Mouse (Mus musculus) embryonic facial prominence, embryonic 15.5 days (tissue): Measurements from ENCODE around the gene Ahcyl1. TPM values are rescaled to one million over a fixed set of nuclear protein-coding genes. Genes with fewer than 3 reads are reported as not detected.
"Not testable (repeated sequence)": the region's sequence is repeated elsewhere in the genome, so short reads cannot be mapped to it uniquely, and the experiment has no call there.

Experiments
- ATAC-seq: fragments of 200-750 bp; cut with Nextera tagmentation; 2 replicates; pipeline ENCODE4 v1.8.0; 2017; ENCODE audit warnings: low read depth, moderate TSS enrichment; ENCODE audit not compliant: insufficient number of reproducible peaks, low FRiP score, low TSS enrichment
- H3K27ac ChIP-seq: fragments of 300-500 bp; sonication (generic); replicated peaks from 2 replicates; pipeline ENCODE4 v1.5.1; 2015; ENCODE audit warnings: mild to moderate bottlenecking, inconsistent platforms
- H3K27me3 ChIP-seq: fragments of 300-500 bp; sonication (generic); 2 replicates; pipeline ENCODE4 v1.6.1; 2015; ENCODE audit warnings: inconsistent platforms
- H3K36me3 ChIP-seq: fragments of 300-500 bp; sonication (generic); 2 replicates; pipeline ENCODE4 v1.6.1; 2015; ENCODE audit warnings: mild to moderate bottlenecking, inconsistent platforms
- H3K4me1 ChIP-seq: fragments of 300-500 bp; sonication (generic); 2 replicates; pipeline ENCODE4 v1.6.1; 2015; ENCODE audit warnings: inconsistent platforms
- H3K4me2 ChIP-seq: fragments of 300-500 bp; sonication (generic); replicated peaks from 2 replicates; pipeline ENCODE4 v1.6.1; 2015; ENCODE audit warnings: mild to moderate bottlenecking, inconsistent platforms
- H3K4me3 ChIP-seq: fragments of 300-500 bp; sonication (generic); replicated peaks from 2 replicates; pipeline ENCODE4 v1.5.1; 2015; ENCODE audit warnings: mild to moderate bottlenecking, inconsistent platforms
- H3K9ac ChIP-seq: fragments of 300-500 bp; sonication (generic); 2 replicates; pipeline ENCODE4 v1.6.1; 2015; ENCODE audit warnings: inconsistent platforms
- H3K9me3 ChIP-seq: fragments of 300-500 bp; sonication (generic); replicated peaks from 2 replicates; pipeline ENCODE4 v1.6.1; 2016; ENCODE audit warnings: inconsistent platforms
- WGBS: fragments of 180-500 bp; shearing (Covaris S2); methylation state at CpG from one replicate; pipeline ENCODE4 v1.1.7; 2015; 5-methylcytosine and 5-hydroxymethylcytosine counted together
- polyA plus RNA-seq: library from polyadenylated mRNA; unstranded; fragments of >200 nt; fragmentation: Nextera tagmentation; extraction: Ambion mirVana; gene quantifications from 2 replicates; pipeline ENCODE4 v1.2.1, GENCODE M21; 2015

Gene Ahcyl1
- polyA plus RNA-seq, 1 experiment from 2014 or later: 85.2 TPM

DNA sequence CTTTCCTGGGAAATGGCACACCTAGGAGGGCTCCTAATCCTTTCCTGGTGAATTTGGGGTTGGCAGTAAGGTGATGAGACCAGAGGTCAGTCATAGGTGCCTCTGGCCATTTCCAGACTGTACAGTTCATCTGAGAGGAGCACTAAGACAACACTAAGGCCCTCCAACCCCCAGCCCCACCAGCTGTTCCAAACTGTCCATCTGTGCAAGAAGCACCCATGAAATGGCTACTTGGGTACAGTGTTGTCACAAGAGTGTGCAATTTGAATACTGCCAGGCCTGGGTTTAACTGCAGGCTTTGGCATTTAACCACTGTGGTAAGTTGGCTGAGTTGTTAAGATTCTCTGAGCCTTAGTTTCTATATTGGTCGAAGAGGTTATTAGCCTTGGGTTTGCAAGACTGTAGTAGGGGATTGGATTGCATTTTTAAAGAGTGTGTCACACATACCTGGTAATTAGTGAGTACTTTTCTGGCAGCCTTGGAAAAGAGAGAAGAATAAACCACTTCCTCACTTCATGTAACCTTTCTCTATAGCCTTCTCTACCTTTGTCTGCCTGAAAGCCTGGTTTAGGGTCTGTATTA is 41.3 kb upstream of the Ahcyl1 start:
- no peak overlapping the region for H3K9ac ChIP-seq
- H3K4me2 ChIP-seq: no peak overlapping the region
- peaks cover 8% of the 10 kb centered on the region; the same call in 1 of the 2 replicates for H3K36me3 ChIP-seq
- WGBS: 36% methylated on average over 1 of the region's 1 CpGs
- H3K4me3 ChIP-seq: no peak overlapping the region
- no peaks in the 10 kb centered on the region for H3K9me3 ChIP-seq
- peaks cover 36% of the 10 kb centered on the region for H3K4me1 ChIP-seq
- ATAC-seq: 0 out of 2 replicates have a peak, but pooled peaks have one; percentile 21
- no peaks in the 10 kb centered on the region for H3K27me3 ChIP-seq
- H3K27ac ChIP-seq: no peak overlapping the region

- H3K36me3 ChIP-seq, ATAC-seq: not testable (repeated sequence)
Observed at GRCm38 (mm10) chr3:107735620-107736019, 39.3 kb upstream of the Ahcyl1 start.

GRCm38 (mm10) chr3:107733329-107733728 is 37.0 kb upstream of the Ahcyl1 start:
- H3K9ac ChIP-seq: no peak overlapping the region
- no peak overlapping the region for H3K4me2 ChIP-seq
- H3K27me3 ChIP-seq: no peaks in the 10 kb centered on the region
- no peaks in the 10 kb centered on the region for H3K9me3 ChIP-seq
- H3K27ac ChIP-seq: no peak overlapping the region
- peaks cover 4% of the 10 kb centered on the region; the same call in 1 of the 2 replicates for H3K4me1 ChIP-seq
- no peaks in the 10 kb centered on the region for H3K36me3 ChIP-seq
- H3K4me3 ChIP-seq: no peak overlapping the region
- no peak for ATAC-seq
- 83% methylated on average over 1 of the region's 1 CpGs for WGBS

More at GRCm38 (mm10) chr3:107735620-107736019, 39.3 kb upstream of the Ahcyl1 start:
- not testable (repeated sequence) for H3K27ac ChIP-seq, H3K9ac ChIP-seq, H3K4me2 ChIP-seq, H3K27me3 ChIP-seq, H3K9me3 ChIP-seq, H3K4me3 ChIP-seq
- WGBS: 94% methylated on average over 13 of the region's 13 CpGs
- H3K4me1 ChIP-seq: peaks cover 16% of the 10 kb centered on the region

GRCm38 (mm10) chr3:107730236-107730635 is 33.9 kb upstream of the Ahcyl1 start:
- Histone ChIP-seq H3K4me2 (no peak overlapping the region), H3K4me1 (peaks cover 5% of the 10 kb centered on the region; the same call in 1 of the 2 replicates), H3K27ac (no peak overlapping the region), H3K4me3 (no peak overlapping the region), H3K27me3 (no peaks in the 10 kb centered on the region), H3K9me3 (no peaks in the 10 kb centered on the region), H3K9ac (no peak overlapping the region), H3K36me3 (no peaks in the 10 kb centered on the region)
- 27% methylated on average over 2 of the region's 2 CpGs for whole genome bisulfite sequencing
- ATAC-seq: no peak

DNA sequence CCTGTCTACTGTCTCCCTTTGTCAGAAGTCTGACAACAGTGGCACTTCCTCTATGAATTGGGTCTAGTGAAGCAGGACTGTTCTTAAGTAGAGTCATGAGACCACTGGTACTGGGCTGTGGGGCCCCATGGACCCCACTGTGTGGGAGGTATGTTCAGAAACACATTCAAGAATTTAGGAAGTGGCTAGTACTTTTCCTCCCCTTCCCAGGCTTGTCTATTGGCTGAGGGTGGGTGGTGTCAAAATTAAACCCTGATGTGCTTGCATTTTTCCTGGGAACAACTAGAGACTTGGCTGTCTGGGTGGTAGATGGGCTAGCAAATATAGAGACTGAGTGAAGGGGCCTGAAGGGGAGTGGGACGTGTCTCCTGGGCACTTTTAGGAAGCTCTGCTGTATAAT is 32.1 kb upstream of the Ahcyl1 start:
- Histone ChIP-seq H3K4me3 (no peak overlapping the region), H3K4me2 (no peak overlapping the region), H3K27ac (no peak overlapping the region), H3K4me1 (peaks cover 5% of the 10 kb centered on the region; the same call in 1 of the 2 replicates), H3K9me3 (no peaks in the 10 kb centered on the region), H3K36me3 (no peaks in the 10 kb centered on the region), H3K9ac (no peak overlapping the region), H3K27me3 (no peaks in the 10 kb centered on the region)
- ATAC-seq: no peak
- 31% methylated on average over 1 of the region's 1 CpGs for WGBS

DNA sequence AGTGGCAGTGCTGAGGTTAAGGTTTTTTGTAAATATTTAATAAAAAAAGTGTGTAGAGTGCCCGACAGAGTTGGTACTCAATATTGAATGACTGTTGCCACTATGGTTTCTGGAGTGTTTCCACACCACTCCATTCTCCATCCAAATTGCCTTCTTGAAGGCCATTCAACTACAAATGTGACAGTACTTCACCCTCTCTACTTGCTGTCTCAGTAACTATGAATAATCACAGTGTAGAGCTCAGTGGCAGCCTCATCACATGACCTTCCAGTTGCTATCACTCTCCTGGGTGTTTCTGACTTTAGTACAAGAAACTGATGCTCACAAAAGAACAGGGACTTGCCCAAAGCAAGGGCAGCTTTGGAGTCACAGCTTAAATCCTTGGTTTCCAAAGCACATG is 19.6 kb upstream of the Ahcyl1 start:
- Histone ChIP-seq H3K4me3 (no peak overlapping the region), H3K4me1 (peaks cover 7% of the 10 kb centered on the region; the same call in 1 of the 2 replicates), H3K27me3 (no peaks in the 10 kb centered on the region), H3K36me3 (no peaks in the 10 kb centered on the region), H3K9ac (no peak overlapping the region), H3K9me3 (no peaks in the 10 kb centered on the region), H3K27ac (no peak overlapping the region), H3K4me2 (no peak overlapping the region)
- ATAC-seq: no peak
- WGBS: 68% methylated on average over 1 of the region's 1 CpGs

DNA sequence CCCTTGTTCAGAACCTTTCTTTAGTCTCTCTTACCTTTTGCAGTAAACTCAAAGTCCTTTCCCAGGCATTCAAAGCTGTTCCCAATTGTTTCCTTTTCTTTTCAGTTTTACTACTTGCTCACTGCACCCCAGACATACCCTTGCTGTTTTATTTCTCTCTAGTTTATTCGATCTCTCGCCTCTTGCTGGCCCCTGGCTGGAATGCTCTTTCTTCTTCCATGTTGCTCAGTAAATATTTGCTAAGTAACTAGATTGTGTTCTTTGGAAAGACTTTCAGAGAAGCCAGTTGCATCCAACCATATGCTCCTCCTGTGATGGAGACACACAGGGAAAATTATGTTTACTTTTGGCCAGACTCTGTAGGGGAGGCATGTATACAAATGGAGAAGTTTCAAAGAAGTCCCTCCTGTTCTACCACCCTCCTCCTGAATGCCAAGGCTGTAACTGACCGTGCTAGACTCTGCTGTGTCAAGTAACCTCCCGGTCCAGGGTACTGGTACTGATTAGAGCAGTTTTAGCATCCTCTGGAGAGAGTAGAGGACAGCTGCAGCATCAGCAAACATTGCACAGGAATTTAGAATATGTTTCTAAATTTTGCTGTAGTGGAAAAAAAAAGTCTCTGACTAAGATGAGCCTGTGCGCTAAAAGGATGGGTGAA is 18.0 kb upstream of the Ahcyl1 start:
- Histone ChIP-seq H3K4me2 (no peak overlapping the region), H3K9me3 (no peaks in the 10 kb centered on the region), H3K36me3 (no peaks in the 10 kb centered on the region), H3K27ac (peak overlapping the region; percentile 44), H3K4me1 (peaks cover 7% of the 10 kb centered on the region; the same call in 1 of the 2 replicates), H3K4me3 (no peak overlapping the region), H3K9ac (no peak overlapping the region), H3K27me3 (no peaks in the 10 kb centered on the region)
- WGBS: 37% methylated on average over 5 of the region's 5 CpGs
- 0 out of 2 replicates have a peak, but pooled peaks have one; percentile 51 for ATAC-seq

DNA sequence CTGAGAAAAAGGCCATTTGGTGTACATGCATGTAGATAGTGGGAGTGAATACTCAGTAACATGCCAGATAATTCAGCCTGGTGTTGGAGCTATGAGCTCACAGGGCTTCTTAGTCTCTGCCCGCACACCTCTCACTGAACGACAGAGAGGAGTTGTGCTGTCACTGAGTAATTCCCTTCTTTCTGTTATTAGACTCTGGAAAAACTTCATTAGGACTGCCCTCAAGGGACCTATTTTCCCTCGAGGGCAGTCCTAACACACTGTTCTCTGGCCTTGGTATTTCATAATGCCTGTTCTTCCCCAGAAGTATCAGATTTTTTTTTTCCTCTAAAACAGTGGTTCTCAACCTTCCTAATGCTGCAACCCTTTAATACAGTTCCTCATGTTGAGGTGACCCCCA is 15.7 kb upstream of the Ahcyl1 start:
- Histone ChIP-seq H3K4me2 (no peak overlapping the region), H3K27ac (no peak overlapping the region), H3K9me3 (no peaks in the 10 kb centered on the region), H3K36me3 (no peaks in the 10 kb centered on the region), H3K4me1 (peaks cover 10% of the 10 kb centered on the region; the same call in 1 of the 2 replicates), H3K4me3 (no peak overlapping the region), H3K9ac (no peak overlapping the region), H3K27me3 (no peaks in the 10 kb centered on the region)
- ATAC-seq: no peak
- WGBS: 43% methylated on average over 3 of the region's 3 CpGs

GRCm38 (mm10) chr3:107709156-107709555 is 12.8 kb upstream of the Ahcyl1 start:
- 0 out of 2 replicates have a peak, but pooled peaks cover 7% of the 10 kb centered on the region for H3K4me1 ChIP-seq
- H3K4me2 ChIP-seq: no peak overlapping the region
- no peaks in the 10 kb centered on the region for H3K9me3 ChIP-seq
- H3K9ac ChIP-seq: no peak overlapping the region
- H3K27me3 ChIP-seq: no peaks in the 10 kb centered on the region
- H3K27ac ChIP-seq: no peak overlapping the region
- H3K36me3 ChIP-seq: no peaks in the 10 kb centered on the region
- H3K4me3 ChIP-seq: no peak overlapping the region
- 36% methylated on average over 3 of the region's 3 CpGs for WGBS
- no peak for ATAC-seq

DNA sequence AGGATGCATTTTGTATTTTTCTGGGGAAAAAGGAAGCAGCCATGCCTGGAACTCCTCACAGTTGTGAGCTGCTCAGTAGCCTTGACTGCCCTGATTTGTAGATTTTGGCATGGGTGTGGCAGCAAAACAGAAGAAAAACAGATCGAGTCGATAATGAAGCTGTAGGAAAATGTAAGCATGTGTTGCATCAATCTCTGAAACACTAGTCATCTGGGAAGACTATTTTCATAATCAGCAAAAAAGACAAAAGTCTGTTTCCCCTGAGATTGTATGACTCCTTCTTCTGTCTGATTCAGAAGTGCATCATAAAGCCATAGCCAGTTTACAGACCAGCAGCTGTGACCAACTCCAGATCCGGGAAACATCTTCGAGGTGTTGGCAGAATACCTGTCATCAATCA is 10.9 kb upstream of the Ahcyl1 start:
- Histone ChIP-seq H3K4me1 (0 out of 2 replicates have a peak, but pooled peaks cover 7% of the 10 kb centered on the region), H3K9me3 (no peaks in the 10 kb centered on the region), H3K4me3 (no peak overlapping the region), H3K4me2 (no peak overlapping the region), H3K9ac (no peak overlapping the region), H3K27ac (no peak overlapping the region), H3K27me3 (no peaks in the 10 kb centered on the region), H3K36me3 (no peaks in the 10 kb centered on the region)
- 58% methylated on average over 4 of the region's 4 CpGs for WGBS
- no peak for ATAC-seq

- 25% methylated on average over 2 of the region's 2 CpGs for WGBS
- no peaks in the 10 kb centered on the region for H3K9me3 ChIP-seq
- no peak overlapping the region for H3K27ac ChIP-seq
- no peak for ATAC-seq
- H3K4me3 ChIP-seq: no peak overlapping the region
- no peak overlapping the region for H3K4me2 ChIP-seq
- H3K4me1 ChIP-seq: 0 out of 2 replicates have a peak, but pooled peaks cover 7% of the 10 kb centered on the region
- H3K27me3 ChIP-seq: no peaks in the 10 kb centered on the region
- H3K36me3 ChIP-seq: no peaks in the 10 kb centered on the region
- H3K9ac ChIP-seq: no peak overlapping the region
Observed at GRCm38 (mm10) chr3:107706164-107706563, 9.8 kb upstream of the Ahcyl1 start.
